Mouse (Mus musculus) left cerebral cortex, postnatal 10 days (tissue): Measurements from ENCODE around the gene Lhcgr. TPM values are rescaled to one million over a fixed set of nuclear protein-coding genes. Genes with fewer than 3 reads are reported as not detected.
"Not testable (repeated sequence)": the region's sequence is repeated elsewhere in the genome, so short reads cannot be mapped to it uniquely, and the experiment has no call there.

Experiments
- DNase-seq, 2 experiments: peaks; one replicate each; pipeline ENCODE4 v3.0.0; 2021 to 2022; ENCODE audit warnings: low spot score in 2 of 2, mixed read lengths in 1 of 2; ENCODE audit errors: extremely low spot score in 1 of 2
- intact Hi-C: fragments of 180-260 bp; cut with DNase I; formaldehyde crosslinking; loops from one replicate; pipeline ENCODE4 v1.15.1; 2025
- total RNA-seq, 2 experiments: library from RNA; stranded (reverse); gene quantifications; 2 replicates each; pipeline ENCODE4 v1.2.3; 2021

The Lhcgr gene
- total RNA-seq = under 1 TPM; 0.41 to 0.92 TPM

DNA sequence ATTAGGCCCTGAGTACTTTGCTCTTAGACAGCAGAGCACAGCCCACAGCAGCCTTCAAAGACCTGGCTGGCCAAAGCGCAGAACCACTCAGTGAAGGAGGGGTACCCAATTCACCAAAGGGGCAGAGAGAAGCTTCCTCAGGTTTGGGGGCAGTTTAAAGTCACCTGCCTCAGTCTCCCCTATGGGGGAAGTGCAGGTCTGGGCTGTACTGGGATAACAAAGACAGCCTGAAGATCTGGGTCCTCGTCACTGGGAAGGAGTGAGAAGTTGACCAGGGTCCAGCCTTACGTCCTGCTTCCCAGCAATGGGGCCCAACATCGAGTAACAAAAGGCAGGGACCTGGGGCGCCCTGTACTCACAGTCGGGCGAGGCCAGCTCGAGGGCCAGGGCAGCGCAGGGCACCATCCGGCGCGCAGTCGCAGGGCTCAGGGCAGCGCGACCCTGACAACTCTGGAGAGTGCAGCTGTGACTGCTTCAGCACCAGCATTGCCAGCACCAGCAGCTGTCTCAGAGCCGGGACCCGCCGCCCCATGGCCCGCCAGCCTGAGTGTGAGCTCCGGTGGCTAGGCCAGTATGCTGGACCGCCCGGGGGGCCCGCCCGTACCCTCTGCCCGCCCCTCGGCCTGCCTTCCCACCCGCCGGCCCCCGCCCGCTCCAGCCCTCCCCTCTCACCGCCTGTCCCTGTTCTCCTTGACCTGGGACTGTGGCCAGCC, at the start of gene Lhcgr:
Lhcgr (minus strand) TSS at position 551 of the 713 bp plus-strand sequence.
- DNase-seq = peak in 1 of 2 experiments; percentile 22
- intact Hi-C loops = no loop called here

DNA sequence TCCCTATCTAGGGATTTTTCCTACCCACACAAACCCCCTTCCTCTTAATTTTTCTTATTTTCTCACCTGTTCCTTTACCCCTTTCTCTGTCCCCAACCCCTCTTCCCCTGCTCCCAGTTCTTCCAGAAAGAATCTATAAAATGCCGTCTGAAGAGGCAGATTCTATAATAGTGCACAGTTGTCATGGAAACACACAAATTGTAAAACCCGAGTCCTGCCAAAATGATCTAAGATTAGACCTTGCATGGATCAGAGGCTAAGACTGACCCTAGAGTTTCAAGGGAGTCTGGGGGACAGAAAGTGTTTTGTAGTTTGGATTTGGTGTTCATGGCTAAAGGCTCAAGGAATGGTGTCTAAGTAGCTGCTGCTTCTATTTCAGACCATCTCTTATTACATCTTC, 25.8 kb upstream of the Lhcgr start:
- intact Hi-C loops = no loop called here
- DNase-seq = peak in 1 of 2 experiments; percentile 52

DNA sequence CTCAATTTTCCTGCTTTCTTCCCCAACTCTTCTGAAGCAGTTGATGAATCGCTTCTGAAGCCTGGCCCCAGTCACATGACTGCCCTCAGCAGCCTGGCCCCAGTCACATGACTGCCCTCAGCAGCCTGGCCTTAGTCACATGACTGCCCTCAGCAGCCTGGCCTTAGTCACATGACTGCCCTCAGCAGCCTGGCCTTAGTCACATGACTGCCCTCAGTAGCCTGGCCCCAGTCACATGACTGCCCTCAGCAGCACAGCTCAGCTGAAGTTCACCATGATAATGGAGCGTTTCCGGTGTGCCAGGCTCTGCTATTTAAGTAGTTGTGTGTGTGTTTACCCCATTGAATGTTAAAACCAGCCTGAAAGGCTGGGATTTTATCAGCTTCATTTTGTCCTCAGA, 21.2 kb upstream of the Lhcgr start:
- DNase-seq, intact Hi-C loops: not testable (repeated sequence)

DNA sequence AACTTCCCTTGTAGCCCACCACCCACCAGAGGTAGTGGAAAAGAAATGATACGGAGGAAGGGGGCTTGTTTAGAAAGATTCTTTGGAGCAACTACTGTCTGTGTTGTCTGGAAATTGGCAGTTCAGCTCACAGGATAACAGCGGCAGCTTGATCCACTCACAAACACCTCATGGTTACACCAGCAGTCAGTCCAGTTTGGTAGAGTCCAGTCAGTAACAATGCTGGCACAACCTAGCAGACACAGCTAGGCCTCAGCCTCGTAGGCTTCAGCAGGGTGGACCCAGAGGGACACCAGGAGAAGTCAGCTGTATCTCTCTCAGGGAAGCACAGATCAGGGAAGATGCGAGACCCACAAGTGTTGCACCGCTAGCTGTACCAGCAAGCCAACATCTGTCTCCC, 19.0 kb upstream of the Lhcgr start:
- no peak for DNase-seq
- intact Hi-C loops = no loop called here

DNA sequence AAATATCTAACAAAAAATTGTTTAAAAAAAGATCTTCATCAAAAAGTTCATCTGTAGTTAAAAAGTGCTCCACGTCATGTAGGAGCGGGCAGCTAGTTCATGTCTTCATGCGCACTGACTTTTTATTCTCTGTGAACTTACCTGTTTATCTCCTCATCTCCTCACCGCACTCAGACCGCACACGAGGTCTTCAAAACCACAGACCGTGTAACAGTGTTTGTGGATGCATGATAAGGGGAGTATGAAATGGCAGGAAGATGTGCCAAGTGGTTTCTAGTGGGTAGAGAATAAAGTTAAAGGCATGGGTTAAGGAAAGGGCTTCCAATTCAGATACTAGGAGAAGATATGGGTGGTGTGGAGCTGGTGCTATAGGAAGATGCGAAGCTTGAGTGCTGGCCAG, 14.6 kb upstream of the Lhcgr start:
- intact Hi-C loops = no loop called here
- no peak for DNase-seq

DNA sequence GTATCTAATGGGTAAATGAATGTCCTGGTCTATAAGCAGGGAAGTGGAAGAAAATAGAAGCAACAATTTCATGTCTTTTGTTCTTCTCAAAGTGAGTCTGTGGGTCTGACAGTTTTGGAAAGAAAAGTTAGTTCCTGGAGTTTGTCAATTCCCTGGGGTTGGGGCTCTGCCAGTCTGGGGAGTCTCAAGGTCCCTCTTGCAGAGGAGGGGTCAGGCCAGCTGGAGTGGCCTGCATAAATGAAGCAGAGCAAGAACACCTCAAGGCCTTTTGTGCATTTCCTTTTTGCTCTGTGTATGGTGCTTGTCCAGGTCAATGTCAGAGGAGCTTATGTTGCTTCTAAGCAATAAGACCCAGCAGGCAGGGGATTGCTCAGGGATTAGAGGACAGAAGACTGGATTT, 11.7 kb upstream of the Lhcgr start:
- intact Hi-C loops = no loop called here
- no peak for DNase-seq

DNA sequence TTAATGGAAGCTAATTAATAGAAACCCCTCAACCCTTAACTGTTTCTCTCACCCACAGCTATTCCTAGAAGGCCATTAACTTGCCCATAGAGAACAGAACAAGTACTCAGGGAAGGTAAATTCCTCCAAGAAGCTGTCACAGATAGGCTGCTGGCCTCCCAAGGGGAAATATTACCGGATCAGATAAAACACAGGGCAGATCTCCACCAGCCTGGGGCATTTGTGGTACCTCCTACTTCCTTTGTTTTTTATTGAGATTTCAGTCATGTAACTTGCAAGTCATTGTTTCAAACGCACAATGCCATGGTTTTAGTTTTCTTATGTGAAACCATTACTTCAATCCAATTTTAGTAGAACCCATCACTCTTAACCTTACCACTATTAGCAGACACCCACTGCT, 1.1 kb downstream of the Lhcgr start:
- intact Hi-C loops = no loop called here
- no peak for DNase-seq

DNA sequence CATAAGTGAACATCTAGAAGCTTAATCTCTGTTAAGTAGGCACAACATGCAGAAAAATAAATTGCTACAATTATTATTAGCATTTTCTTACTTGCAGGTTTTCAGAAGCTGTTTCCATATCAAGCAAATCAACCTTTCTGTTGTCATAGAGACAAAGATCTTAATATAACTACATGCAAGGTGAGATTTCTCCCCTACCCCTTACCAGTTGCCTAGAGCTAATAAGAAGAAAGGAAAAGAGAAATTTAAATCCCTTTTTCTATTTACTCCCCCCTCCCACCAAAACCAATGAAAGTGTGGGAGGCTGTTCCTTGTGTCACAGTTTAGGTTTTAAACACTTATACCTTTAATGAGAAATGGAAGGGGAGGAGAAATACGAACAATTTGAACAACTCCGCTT, 3.4 kb downstream of the Lhcgr start:
- no peak for DNase-seq
- intact Hi-C loops = no loop called here

DNA sequence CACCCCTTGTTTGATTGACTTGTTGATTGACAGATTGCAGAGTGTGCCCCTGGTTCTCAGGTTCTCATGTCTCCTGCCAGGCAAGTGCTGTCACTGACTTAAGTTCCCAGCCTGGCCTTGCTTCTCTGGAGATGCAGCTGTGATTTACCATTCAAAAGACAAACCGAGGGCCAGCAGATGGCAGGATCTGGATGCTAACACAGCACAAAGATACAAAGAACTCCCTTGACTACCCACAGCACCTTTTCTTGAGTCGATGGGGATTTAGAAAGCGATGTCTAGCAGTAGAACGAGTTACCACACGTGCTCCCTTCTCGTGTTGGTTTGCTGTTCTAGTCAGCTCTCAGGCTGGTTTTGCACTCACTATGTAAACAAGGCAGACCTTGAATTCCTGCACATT, 4.9 kb downstream of the Lhcgr start:
- intact Hi-C loops = no loop called here

DNA sequence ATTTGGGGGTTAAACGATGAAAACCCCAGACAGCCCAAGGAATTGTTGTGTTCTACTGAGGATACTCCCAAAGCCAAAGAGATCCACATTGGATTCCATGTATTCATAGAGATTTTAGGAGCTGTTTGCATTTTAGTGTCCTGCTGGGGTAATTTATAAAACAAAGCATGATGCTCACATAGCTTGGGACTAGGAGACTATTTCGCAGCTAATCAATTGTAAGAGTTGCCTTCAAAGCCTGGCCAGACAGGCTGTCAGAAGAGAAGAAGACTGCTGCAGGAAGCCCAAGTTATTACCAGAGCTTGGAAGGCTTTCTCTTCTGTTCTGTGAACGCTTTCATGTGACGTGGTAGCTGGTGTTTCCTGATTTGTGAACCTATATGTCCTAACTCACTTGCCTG, 5.4 kb downstream of the Lhcgr start:
- intact Hi-C loops = no loop called here
- DNase-seq = no peak

More for the DNA sequence above, 4.9 kb downstream of the Lhcgr start:
- DNase-seq = peak in 1 of 2 experiments; percentile 16

DNA sequence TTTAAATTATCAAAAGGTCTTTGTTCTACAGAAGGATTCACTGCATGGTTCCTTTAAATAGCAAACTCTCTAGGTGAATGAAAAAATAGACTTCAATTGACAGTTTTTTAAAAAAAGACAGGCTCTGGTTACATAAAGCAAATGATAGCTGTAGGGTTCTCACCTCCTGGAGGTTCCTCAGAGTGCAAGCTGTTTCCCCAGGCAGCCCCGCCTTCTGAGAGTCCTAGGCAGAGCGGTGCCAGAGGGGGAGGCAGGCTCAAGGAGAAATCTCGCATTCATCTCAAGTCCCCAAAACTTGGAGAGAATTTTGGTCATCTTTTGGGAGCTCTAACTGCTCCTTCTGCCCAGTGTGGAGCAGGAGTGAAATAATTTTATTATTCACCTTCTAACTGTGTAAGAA, 12.6 kb downstream of the Lhcgr start:
- DNase-seq = peak in 1 of 2 experiments; percentile 32
- intact Hi-C loops = no loop called here

DNA sequence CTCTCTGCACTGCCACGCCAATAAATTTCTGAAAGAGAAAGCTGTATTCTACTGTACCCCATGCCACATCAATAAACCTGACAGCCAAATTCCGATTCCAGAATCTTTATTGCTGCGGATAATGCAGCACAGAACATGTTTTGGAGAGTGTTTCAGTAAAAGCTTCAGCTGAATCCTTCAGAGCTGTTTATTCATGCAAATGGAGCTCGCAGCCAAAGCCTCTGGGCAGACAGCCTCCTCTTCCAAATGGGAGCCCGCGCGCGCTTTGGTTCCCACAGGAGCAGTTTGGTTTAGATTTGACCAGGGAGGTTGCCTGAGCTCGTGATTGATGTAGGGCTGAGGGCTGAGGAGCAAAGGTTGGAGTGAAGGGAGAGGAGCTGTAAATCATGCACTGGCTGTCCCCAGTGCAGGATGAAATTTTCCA, 17.7 kb downstream of the Lhcgr start:
- intact Hi-C loops = no loop called here
- DNase-seq = no peak

DNA sequence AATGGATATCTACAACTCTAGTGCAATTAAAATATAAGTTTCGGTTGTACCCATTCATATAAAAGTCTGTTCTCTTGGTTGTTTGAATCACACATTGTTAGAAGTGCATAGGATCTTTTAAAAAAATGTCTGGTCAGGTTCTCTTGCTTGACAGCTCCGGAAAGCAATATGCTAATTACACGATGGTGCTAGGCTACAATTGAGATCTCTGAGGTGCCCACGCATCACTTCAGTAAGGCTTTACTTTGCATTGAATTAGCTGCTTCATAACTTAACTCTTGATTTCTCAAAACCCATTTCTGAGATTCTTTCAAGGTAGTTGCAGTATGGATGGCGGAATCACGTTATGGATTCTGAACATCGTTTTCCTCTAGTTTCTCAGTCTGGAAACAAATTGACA, 21.7 kb downstream of the Lhcgr start:
- intact Hi-C loops = no loop called here
- no peak for DNase-seq

DNA sequence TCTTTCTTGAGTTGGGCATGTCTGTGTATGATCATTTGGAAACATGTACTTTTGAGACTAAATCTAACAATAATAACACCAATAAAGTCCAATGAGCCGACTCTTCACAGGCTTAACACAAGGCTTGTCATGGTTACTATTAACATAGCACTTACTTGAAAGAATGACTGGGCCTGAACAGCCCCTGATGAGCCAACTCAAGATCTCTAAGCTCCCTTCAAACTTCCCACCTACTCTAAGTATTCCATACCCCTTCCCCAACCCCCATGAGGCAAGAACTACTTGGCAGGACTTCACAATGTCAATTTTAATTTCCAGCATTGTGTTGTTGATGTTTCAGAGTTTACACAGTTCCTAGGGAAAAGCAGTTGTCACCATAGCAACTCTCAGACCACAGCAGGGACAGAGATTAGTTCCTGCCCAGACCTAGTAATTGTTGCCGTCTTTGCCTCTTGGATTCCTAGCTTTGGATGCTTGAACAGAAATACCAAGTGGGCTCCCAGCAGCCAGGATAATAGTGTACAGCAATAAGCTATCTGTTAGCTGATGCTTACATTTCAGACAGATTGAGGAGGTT, 22.4 kb downstream of the Lhcgr start:
- intact Hi-C loops = loop anchor here (10.0 kb wide), 1 partner anchor 165 kb away; no protein-coding TSS in a partner anchor
- no peak for DNase-seq

DNA sequence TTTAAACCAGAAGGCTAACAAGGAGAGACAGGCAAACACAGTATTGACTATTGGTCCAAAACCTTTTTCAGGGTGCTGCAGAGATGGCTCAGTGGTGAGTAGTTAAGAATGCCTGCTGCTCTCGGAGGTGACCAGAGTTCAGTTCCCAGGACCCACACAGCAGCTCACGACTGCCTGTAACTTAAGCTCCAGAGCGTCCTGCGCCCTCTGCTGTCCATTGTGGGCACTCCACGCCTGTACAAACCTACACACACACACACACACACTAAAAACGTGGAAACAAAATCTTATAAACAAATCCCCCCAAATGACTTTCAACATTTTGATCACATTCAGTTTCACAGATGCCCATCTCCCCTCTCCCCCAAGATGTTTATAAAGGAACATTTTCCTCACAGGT, 24.9 kb downstream of the Lhcgr start:
- DNase-seq = no peak
- intact Hi-C loops = loop anchor here (10.0 kb wide), 1 partner anchor 168 kb away; no protein-coding TSS in a partner anchor

DNA sequence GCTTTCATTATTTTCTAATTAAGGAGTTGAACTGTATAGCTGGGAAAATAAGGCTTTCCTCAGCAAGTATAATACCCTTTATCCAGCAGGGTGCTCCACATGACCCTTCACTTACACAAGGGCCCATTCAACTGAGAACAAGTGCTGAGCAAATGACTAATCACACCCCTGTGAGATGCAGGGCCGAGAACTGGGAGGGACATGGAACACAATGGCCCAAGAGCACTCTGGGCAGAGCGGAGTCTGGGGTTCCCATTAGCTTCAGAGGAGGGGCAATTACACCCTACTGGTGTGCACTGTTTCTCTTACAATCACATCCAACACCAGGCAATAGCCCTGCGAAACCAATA, 27.7 kb downstream of the Lhcgr start:
- intact Hi-C loops = loop anchor here (10.0 kb wide), 1 partner anchor 171 kb away; no protein-coding TSS in a partner anchor
- DNase-seq = no peak

DNA sequence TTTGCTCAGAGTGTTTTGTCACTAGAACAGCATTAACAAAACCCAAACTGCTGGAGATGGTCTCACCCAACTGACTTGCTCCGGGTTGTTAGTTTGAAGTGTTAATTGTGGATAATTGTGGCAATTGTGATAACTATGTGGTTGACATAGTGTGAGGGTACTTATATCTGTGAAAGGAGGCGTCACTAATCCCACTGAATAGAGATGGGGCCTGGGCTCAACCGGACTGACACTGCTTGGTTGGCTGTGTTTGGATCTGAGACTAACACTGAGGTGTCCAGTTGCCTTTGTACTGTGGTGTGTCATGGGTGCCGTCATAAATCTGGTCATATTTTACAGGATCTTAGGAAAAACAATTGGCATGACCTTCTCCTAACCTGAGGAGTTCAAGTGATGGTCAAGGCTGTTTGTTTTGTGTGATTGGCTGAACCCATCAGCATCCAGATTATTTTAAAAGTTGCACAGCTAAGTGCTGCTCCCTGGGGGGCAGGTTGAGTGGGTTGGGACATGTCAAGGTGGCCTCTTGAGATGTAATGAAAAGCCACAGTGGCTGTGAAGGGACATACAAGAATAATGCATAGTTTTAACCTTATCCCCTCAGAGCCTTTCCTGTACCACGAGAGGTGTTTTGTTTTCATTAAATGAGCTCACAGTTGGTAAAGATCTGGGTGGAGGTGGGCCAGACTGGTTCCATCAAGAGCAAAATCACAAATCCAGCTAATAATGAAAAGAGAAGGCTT, 28.2 kb downstream of the Lhcgr start:
- no peak for DNase-seq
- intact Hi-C loops = loop anchor here (10.0 kb wide), 1 partner anchor 171 kb away; no protein-coding TSS in a partner anchor

DNA sequence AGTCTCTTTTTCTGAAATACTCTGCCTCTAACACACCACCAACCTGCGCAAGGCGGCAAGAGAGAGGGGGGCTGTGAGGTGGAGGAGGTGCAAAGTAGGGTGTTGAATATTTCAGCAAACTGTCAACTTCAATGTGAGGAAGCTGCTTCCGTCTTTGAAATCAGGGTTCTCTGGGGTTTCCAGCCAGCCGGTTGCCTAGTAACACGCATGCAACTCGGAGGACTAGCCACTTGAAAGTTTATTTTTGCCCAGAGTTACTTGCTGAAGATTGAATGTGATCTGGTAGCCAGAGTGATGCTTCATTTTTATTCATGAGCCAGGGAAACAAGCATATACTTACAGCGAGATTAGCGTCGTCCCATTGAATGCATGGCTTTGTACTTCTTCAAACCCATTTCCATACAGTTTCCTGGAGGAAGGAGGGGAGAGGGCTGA, 33.8 kb downstream of the Lhcgr start:
- intact Hi-C loops = no loop called here
- DNase-seq = peak; percentile 40 to 78

DNA sequence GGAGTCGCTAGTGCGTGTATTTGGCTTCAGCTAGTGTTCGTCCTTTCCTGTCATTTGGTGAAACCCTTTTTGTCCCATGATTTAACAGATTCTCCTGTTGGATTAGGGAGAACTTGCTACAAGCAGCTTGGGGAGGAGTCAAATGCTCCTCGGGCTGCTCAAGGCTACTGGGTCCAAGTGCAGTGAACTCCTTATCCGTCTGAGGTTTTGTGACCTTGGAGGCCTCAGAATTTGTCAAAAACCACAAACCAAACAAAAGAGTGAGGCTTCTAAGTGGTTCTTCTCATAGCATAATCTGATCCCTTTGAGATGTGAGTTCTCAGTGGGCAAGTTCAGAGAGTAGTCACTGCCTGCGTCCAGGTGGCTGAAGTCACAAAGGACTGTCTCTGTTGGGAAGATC, 36.0 kb downstream of the Lhcgr start:
- no peak for DNase-seq
- intact Hi-C loops = no loop called here

DNA sequence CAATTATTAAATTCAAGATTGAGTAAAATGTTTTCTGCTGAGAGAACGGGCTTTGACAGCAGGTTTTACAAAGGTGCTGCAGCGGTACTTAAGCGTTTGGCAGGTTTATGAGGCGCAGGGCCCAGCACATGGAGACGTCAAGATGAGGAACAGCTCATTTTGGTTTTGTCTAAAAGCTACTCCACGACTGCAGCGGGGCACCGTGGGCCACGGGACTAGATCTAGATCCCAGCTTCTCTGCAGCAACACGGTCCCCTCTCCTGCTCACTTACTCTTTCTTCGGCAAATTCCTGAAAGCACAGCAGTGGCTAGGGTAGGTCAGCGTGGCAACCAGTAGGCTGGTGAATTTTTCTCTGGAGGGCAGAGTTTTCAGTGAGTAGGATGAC, 38.3 kb downstream of the Lhcgr start:
- no peak for DNase-seq
- intact Hi-C loops = loop anchor here (2.0 to 5.0 kb wide), 2 partner anchors 76 to 101 kb away; no protein-coding TSS in a partner anchor
